Mouse (Mus musculus): ENCODE results near the gene Fam240b. TPM values are rescaled to one million over a fixed set of nuclear protein-coding genes. Genes with fewer than 3 reads are reported as not detected.
"Not testable (repeated sequence)": the region's sequence is repeated elsewhere in the genome, so short reads cannot be mapped to it uniquely, and the experiment has no call there.

The Fam240b gene
- not detected in 2 replicates for total RNA-seq (2021)
- long read RNA-seq, experiment 1: 0 reads
- long read RNA-seq, experiment 2: 0 reads

DNA sequence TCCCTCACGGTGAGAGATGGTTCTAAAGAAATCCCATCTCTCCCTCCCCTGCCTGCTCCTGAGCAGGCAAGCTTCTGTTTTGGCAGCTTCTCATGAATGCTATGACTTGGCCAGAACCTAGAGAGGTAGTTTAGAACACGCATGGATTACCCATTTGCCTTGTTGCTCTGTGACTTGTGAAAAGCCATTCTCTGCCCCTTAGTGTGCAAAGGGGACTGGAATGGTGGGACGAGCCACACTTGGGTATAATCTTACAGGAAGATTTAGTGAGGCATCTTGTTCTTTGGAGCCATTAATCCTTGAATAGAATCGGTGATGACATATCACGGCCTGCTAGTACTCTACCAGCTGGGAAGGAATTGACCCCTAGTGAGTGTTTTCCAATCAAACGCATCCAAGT is at the start of gene Fam240b:
TSS of gene Fam240b (minus strand) at position 101 of the 400 bp plus-strand sequence.
- no peak for DNase-seq

DNA sequence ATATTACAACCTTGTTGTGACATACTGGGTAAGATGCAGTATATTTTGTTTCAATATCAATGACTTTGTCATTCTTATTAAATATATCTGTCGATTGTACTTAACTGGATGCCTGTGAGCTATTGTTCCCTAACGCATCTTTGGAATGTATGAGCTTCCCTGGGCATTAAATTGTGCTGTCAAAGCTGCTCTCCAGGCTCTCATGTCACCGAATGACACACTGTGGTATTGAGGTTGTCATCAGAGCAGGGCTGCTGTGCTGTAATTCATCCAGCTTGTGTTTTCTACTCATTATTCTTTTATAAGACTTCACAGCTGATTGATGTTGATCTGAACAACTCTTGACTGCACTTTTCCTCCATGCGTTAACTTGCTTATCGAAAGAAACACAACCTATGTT is 32.5 kb upstream of the Fam240b start:
- DNase-seq: no peak

DNA sequence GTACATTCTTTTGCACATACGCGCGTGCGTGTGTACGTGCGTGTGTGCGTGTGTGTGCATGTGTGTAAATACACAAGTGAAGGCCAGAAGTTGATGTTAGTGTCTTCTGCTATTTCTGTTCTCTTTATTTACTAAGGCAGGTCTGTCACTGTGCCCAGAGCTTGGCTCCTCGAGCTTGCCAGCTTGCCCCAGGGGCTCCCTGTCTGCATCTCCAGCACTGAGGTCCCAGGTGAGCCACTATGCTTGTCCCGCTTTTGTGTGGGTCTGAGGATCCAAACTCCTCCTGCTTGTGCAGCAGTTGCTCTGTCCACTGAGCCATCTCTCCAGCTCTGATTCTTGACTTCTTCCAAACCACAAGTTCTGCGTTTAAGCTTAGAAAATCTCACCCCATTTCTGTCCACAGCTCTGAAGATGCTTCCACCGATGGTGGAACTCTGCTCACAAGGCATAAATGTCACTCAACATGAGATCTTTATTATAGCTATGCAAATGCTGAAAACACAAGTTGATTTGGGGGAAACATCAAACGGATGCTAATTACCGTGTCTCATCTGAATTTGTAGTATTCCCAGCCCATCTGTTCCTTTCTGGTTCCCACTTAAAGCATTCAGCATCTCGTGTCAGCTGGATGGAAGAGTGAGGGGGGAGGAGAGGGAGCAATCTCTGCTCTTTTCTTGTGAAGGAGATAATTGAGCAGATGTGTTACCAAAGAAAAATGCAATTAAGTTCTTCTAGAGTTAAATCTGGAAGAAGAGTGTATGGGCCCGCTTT is 29.1 kb upstream of the Fam240b start:
- DNase-seq: no peak

DNA sequence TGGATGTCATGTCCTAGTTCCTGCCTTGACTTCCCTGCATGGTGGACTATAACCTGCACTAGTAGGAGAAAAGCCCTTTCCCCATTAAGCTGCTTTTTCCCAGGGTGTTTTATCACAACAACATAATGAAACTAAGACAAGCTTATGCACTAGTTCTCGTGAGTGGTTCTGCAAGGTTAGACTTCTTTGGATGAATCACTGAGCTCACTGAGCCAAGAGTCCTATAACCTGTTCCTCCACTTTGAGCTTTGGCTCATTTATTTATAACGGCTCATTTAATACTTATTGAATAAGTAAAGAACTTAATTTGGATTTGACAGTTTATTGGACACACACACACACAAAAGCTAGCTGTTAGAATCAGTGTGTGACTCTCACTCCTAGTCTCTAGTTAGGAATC is 16.7 kb upstream of the Fam240b start:
- no peak for DNase-seq

DNA sequence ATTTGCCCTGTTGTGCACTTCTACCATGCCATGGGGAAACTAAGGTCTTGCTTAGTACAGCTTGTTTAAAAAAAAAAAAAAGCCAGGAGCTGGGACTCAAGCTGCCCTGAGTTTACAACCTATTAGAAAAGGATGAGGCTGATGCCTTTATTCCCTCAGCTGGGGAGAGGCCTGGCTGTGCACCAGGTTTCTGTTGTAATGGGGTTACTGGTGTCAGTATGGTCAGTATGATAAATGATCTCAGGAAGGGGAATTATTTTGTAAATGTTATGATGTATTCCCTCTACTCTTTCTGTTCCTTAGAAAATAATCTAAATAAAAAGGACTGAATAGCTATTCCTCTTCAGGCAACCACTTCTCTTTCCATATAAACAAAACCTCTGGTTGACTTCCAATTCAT is 14.0 kb upstream of the Fam240b start:
- DNase-seq: no peak

DNA sequence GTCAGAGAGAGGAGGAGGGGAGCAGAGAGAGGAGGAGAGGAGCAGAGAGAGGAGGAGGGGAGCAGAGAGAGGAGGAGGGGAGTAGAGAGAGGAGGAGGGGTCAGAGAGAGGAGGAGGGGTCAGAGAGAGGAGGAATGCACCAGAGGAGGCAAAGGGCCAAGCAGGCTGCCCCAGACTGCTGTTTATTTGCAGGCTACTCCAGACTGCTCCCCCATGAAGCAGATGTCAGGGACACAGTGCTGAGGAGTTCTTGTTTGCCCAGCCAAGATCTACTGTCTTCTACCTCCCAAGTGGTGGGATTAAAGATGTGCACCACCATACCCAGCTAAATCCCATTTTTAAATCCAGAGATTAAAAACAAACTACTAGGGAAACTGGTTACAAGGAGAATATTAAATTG is 9.8 kb upstream of the Fam240b start:
- no peak for DNase-seq

DNA sequence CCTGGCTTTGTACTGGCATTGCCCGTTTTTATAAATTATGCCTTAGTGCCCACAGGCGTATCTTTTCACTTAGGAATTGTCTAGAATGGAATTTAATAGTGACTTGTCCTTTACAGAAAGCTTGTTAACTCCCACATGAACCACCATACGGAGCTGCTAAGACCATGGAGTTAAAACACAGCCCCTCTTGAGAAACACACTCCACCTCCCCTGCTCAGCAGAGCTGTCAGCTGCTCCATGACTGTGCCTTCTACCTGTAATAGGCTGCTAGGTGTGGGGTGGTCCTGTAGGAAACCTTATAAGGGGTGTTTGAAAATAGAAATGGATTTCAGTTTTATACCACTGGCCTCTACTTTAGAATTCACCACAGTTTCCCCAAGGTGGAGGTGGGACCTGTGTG is 5.2 kb upstream of the Fam240b start:
- no peak for DNase-seq

DNA sequence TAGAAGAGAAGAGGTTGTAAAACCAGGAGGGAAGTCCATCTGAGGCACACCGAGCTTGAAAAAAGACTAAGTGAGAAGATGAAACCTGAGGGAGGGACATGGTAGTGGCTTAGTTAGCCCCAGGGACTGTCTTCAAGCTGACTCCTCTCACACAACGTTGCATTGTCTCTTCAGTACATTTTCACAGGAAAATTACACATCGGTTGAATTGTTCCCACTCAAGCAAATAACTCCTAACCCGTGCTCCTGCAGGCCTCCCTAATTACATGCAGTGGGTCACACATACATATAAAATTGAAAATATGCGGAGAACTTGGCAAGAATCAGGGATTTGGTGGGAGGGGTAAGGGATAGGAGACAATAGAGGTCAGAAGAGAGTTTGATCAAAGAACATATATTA is 4.0 kb downstream of the Fam240b start:
- no peak for DNase-seq

DNA sequence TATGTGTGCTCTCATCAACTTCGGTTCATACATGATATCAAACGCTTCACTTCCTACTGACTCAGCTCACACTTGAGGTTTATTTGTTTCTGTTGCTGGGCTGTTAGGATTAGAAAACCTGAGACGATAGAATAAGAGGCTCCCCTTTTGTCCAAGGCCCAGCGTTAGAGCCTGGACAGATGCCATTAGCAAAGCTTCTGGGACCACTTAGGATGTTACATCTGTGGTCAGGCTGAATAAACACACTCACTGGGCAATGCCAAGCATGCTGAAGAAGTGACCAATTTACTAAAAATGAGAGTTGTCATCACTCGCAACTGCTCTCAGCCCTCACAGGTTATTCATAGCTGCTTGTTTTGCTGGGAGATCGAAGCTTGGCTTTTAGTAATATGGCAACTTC is 7.7 kb downstream of the Fam240b start:
- DNase-seq: no peak

DNA sequence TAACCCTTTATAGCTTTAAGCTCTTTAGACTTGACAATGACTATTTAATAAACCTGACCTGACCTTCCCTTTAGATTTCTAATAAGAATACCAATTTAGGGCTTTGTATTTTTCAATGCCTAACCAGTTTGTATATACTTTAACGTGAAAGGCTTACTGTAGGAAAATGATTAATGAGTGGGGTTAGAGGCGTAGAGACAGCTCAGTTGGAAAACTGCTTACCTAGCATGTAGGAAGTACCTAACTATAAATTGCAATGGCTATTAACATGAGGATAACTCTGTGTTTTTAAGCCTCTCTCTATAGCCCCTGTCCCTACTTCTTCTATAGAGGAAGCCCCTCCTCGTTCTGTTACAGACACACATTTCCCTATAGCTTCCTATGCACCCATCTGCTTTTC is 17.6 kb downstream of the Fam240b start:
- DNase-seq: no peak

DNA sequence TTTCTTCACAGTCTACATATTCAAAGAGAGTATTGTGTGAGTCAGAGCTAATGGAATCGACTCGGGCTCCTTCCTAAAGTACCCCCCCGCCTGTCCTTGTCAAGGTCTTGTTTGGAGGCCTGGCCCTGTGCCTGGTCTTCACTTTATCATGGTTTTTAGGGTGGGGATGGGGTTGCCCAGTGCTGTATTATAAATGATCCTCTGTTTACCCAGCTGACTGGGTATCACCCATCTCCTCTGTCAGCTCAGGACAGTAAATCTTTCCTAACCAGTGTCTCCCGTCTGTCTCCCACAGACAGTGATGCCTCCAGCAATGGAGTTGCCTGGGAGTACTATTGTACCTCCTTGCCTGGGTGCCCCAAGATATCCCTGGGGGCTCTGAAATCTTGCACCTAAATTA is 19.6 kb downstream of the Fam240b start:
- peak; percentile 75 for DNase-seq

DNA sequence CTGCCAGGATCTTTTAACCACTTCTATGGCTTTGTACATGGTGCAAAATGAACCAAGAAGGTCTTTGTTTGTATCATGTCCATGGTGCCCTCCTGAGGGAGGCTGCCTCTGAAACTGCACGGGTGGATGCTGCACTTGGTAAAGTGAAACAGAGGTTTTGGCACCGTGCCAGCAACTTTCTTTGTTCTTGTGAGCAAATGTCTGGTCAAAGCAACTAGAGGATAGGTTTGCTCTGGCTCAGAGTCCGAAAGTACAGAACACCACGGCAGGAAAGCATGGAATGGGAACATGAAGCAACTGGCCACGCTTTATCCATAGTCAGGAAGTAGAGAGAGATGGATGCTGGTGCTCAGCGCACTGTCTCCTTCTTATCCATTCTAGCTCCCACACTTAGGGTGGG is 29.7 kb downstream of the Fam240b start:
- DNase-seq: peak; percentile 49

DNA sequence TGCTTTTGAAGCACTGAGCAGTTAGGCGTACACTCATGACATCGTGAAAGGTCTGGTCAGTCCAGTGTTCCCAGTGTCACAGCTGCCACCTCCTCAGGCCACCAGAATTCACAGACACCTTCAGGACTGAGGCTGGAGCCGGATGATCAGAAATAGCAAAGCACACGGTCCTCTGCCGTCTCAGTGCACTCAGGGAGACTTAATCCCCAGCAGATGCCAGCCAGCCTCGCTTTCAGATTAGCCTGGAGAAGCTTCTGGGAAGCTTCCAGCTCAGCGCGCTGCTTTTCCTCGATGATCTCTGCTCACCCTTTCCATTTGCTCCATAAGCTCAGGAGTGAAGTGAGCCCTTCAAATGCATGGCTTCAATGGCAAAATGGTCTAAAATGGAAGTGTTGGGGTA is 32.4 kb downstream of the Fam240b start:
- no peak for DNase-seq

DNA sequence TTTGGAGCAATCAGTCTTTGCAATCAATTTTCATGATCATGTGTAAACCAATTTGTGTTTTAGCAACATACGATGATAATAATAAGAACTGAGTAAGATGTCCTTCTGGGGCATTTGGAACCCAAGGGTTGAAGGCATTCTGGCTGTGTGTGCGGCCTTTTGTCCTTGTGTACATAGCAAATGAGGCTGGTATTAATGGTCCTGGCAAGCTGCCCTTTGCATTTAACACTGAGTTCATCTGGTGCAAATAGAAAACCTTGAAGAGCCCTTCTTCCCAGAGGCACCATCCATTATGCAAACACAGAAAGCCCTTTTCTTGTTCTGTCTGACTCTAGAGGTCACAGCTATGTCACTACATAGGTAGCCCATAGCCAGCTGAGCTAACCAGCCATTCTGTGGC is 35.0 kb downstream of the Fam240b start:
- peak; percentile 49 for DNase-seq

DNA sequence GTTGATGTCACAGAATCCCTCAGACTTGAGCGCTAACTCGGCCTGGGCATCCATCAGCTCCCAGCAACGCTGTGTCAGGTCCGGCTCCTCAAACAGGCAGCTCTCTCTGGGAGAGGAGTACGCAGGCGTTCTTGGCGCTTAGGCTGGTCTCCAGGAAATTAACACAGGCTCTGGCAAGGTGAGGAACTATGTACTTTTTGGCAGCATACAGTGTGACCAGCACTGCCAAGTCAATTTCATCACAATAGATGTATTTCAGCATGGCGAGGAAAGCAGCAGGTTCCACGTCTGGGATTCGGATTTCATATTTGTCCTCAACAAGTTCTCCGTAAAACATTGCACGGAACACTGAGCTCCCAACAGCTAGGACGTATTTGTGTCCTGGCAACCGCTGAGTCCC is 39.4 kb downstream of the Fam240b start:
- DNase-seq: no peak

DNA sequence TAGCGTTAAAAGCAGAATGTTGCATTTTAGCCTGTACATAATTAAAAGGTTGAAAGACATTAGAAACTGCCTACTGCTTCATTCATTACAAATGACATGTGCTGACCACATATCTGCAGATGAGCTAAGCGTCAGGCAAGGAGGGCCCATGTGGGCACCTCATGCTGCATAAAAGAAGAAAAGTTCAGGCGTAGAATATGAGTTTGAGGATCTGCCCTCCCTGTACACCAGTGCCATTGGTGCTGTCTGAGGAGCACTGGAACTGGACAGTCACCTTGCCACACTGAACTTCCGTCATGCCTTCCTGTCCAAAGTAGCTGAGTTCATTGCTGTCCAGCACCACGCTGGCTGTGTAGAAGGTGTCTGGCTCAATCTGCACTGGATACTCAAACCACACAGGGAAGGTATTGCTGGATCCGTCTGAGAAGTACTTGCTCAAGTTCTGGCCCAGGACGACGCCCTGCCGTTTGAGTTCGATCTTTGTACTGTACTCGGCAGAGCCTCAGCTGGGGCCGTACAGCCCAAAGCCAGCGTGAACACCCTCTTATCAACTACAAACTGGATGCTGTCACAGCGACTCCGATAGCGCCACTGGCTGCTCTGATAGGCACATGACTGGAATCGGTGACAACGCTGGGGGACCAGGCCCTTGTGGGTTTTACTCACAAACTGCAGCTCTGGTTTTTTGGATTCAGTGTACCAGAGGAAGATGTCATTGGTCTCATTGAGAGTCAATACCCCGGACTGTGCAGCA is 40.2 kb downstream of the Fam240b start:
- not testable (repeated sequence) for DNase-seq

DNA sequence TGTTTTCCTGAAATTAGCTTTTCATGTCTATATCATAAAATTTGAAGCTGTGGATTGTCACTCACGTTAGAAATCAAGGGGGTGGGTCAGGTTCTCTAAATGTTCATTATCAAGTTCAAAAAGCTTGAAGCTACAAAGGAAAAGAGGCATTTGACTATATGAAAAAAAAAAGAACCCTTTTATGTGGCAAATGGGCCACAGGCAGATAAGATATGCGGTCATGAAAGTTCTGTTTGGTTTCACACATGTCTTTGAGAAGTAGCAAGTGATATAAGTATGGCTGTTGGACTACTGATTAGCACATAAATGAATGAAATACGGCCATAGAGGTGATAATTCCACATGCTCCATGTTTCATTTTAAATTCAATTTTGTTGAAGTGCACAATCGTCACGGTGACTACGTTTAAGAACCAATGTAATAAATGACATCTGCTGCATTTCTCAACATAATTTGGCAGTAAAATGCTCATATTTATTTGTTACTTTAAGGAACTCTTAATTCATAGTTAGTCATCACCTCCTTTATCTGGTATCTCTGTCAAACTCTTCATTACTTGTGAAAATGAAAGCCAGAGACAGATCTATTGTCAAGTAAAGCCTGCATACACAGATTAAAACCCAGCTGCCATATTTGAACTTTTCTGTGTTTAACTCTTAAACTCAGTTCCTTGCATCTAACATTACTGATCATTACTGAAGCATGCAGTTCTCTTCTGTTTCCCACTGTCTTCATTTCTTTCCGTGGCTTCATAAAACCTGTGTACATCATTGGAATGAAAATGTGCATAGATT is 47.4 kb downstream of the Fam240b start:
- DNase-seq: no peak

DNA sequence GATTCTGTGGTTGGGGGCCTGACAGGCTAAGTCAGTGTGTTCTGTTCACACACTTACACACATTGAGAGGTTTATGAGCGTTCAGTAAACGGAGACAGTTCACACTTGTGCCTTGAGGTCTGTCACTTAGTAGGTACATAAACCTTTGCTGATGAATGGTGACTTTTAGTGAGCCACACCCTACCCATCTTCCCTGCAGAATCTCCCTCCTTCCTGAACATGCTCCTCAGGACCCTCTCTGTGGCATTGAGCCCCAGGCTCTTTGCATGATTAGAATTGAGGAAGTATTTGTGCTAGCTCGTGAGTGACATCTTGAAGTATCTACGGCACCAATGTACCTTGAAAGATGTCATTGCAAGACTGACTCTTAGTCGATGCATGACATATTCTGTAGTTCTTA is 48.9 kb downstream of the Fam240b start:
- no peak for DNase-seq

DNA sequence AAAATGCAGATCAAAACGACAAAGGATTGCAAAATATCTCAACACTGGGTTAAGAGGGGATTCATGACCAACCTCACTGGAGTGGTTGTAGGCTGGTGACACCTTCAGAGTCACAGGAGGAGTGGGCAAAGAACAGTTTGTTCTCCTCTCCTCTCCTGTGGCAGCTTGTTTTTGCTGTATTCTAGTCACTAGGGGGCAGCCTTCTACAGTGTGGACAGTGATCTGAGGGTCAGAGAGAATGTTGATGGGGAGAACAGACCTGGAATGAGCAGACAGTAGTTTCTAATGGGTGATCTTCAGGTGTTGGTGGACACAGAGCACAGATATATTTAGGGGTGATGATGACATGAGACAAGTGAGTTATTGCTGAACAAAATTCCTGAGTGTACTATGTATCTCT is 49.6 kb downstream of the Fam240b start:
- peak; percentile 51 for DNase-seq

DNA sequence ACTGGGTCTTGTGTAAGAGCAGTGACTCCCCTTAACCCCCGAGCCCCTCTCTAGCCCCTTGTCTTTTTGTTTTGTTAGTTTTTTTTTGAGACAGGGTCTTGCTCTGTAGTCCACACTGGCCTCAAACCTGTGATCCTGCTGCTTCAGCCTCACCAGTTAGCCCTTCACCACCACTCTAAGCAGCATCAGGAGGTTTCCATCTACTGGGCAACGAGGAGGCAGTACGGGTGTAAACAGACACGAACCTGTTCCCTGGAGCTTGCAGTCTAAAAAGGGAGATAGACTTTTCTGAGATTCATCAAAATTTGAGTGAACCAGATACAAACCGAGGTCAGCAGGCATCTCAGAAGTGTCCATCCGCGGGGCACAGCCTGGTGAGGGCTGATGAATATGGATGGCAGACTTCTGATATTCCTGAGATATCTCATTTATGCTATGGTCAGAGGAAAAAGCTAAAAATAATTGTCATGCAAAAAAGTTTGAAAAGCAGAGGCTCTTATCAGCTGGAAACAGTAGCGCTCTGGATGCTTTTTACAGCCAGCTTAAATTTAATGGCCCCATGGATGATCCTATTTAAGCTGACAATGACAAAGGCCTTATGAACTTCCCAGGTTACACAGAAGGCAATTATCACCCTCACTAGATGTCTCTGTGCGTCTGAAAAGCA is 52.2 kb downstream of the Fam240b start:
- DNase-seq: no peak

DNA sequence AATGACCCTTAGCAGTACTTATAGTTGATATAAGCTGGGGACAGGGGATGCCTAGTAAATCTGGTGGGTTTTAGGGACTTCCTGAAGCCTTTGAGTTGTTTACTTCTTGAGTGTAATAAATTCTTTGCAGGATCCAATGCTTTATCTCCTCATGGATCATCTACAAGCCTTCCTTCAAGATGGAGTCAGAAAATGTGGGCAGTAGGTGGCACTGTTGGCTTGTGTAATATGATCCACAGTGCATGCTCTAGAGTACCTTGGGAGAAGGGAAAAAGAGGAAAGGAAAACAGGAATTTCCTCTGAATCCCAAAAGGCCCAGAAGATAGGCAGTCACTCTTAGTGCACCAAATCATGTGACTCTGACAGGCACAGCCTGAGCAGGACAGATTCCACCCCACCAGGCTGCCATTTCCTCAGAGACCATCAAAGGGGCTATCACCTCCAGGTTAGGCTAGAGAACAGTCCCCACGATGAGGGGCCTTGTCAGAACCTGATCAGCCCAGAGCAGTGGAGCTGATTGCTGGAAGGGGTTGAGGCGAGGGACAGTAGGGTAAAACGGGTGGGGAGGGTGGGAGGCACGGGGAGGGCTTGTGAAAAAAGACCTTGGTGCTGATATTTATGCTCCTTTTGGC is 54.2 kb downstream of the Fam240b start:
- DNase-seq: peak; percentile 73

DNA sequence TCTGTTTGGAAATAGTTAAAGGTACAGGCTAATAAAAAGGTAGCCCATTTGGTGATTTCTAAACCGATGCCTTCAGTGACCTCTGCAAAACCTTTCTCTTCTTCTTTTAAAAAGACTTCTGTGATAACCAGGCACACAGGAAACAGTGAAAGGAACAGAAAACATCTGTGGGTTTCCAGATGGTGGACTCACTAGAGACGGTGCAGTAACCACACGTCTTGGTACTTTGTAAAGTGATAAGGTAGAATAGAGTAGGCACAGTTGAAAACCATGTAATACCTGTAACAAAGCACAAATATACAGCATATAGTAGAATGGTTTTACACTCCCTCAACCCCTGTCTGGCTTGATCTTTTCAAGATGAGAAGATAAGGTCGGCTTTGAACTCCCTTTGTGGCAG is 57.0 kb downstream of the Fam240b start:
- no peak for DNase-seq
